Mouse (Mus musculus) gastrocnemius, adult 2 months (tissue): Measurements from ENCODE around the gene Zfp579. TPM values are rescaled to one million over a fixed set of nuclear protein-coding genes. Genes with fewer than 3 reads are reported as not detected.
A peak's percentile ranks its signal among the peaks of the same experiment; 100 is the strongest.

Experiments used
- DNase-seq: peaks from one replicate; pipeline ENCODE4 v3.0.0; 2022
- H3K27ac ChIP-seq: fragments of 200-600 bp; 2 replicates; pipeline ENCODE4 v1.8.1; 2022; ENCODE audit warnings: mild to moderate bottlenecking
- H3K4me3 ChIP-seq: fragments of 200-600 bp; 2 replicates; pipeline ENCODE4 v1.8.1; 2022; ENCODE audit warnings: mild to moderate bottlenecking, moderate library complexity
- CTCF ChIP-seq: fragments of 200-600 bp; IDR thresholded peaks from 2 replicates; pipeline ENCODE4 v1.8.1; 2022; ENCODE audit warnings: antibody characterized with exemption, mild to moderate bottlenecking, moderate library complexity
- intact Hi-C: fragments of 180-260 bp; cut with DNase I; formaldehyde crosslinking; loops from one replicate; pipeline ENCODE4 v1.15.1; 2025
- total RNA-seq, 2 experiments: library from RNA; stranded (reverse); gene quantifications; 2 replicates each; pipeline ENCODE4 v1.2.3; 2021

Gene Zfp579
- total RNA-seq, 2 experiments from 2014 or later: 8.8 to 9.5 TPM

GRCm38 (mm10) chr7:4971710-4972109 is 24.2 kb downstream of the Zfp579 start:
- peak; percentile 40 for DNase-seq
- intact Hi-C loops: no loop called here
- peak overlapping the region; percentile 86 for H3K27ac ChIP-seq
- TF ChIP-seq CTCF: no peak
- no peak overlapping the region for H3K4me3 ChIP-seq

GRCm38 (mm10) chr7:4971068-4971467 is 24.9 kb downstream of the Zfp579 start, which contains the start of gene Sbk3:
Gene Sbk3, minus strand, starts transcription at chr7:4971168.
- DNase-seq: no peak
- TF ChIP-seq CTCF: no peak
- peak within 1 kb of the TSS; percentile 86 for H3K27ac ChIP-seq

DNA sequence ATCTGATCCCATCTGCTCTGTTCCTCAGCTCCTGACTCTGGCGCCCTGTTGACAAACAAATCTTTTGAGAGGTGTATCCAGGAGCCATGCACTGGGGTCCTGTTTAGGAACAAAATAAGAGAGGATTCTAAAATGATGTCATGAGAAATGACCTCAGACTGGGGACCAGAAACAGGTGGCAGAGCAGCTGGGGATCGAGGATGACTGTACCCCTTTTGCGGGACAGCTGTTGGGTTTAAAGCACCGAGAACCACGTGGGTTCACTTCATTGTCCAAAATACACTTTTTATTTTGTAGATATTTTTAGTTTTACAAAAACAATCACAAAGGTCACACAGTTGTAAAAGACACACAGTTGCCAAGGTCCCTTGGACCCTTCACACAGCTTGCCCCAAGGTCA is 31.0 kb downstream of the Zfp579 start:
- Histone ChIP-seq H3K27ac (no peak overlapping the region), H3K4me3 (no peak overlapping the region)
- TF ChIP-seq CTCF: no peak
- intact Hi-C loops: loop anchor here (1.0 kb wide), 1 partner anchor 23 kb away; no protein-coding TSS in a partner anchor
- no peak for DNase-seq

More at GRCm38 (mm10) chr7:4971068-4971467, 24.9 kb downstream of the Zfp579 start, which contains the start of gene Sbk3:
- intact Hi-C loops: no loop called here
- no peak within 1 kb of the TSS for H3K4me3 ChIP-seq

GRCm38 (mm10) chr7:4964272-4964671 is 31.7 kb downstream of the Zfp579 start, which contains the start of gene Sbk2:
Gene Sbk2, minus strand, starts transcription at chr7:4964406.
- H3K27ac ChIP-seq: peak within 1 kb of the TSS; percentile 86
- peak; percentile 95 for TF ChIP-seq CTCF
- peak; percentile 93 for DNase-seq
- intact Hi-C loops: loop anchor here (1.0 kb wide), 1 partner anchor 22 kb away; no protein-coding TSS in a partner anchor
- H3K4me3 ChIP-seq: peak within 1 kb of the TSS; percentile 61

- DNase-seq: peak; percentile 32
- intact Hi-C loops: no loop called here
- peak overlapping the region; percentile 61 for H3K4me3 ChIP-seq
- TF ChIP-seq CTCF: 0 out of 2 replicates have a peak, but pooled peaks have one; percentile 18
- H3K27ac ChIP-seq: peak overlapping the region; percentile 86
Observed at GRCm38 (mm10) chr7:4963527-4963926, 32.4 kb downstream of the Zfp579 start.

- H3K4me3 ChIP-seq: no peak overlapping the region
- DNase-seq: no peak
- intact Hi-C loops: no loop called here
- no peak for TF ChIP-seq CTCF
- H3K27ac ChIP-seq: 0 out of 2 replicates have a peak overlapping the region, but pooled peaks have one; percentile 2
Observed at GRCm38 (mm10) chr7:4957361-4957760, 38.6 kb downstream of the Zfp579 start.

GRCm38 (mm10) chr7:4953815-4954445 is 42.0 kb downstream of the Zfp579 start:
- no peak for TF ChIP-seq CTCF
- H3K27ac ChIP-seq: peak overlapping the region; percentile 81
- intact Hi-C loops: no loop called here

GRCm38 (mm10) chr7:4950561-4951342 is 45.2 kb downstream of the Zfp579 start:
- Histone ChIP-seq H3K27ac (no peak overlapping the region), H3K4me3 (no peak overlapping the region)
- intact Hi-C loops: no loop called here
- no peak for TF ChIP-seq CTCF
- peak; percentile 57 for DNase-seq

More at GRCm38 (mm10) chr7:4953815-4954445, 42.0 kb downstream of the Zfp579 start:
- peak; percentile 62 for DNase-seq
- no peak overlapping the region for H3K4me3 ChIP-seq

DNA sequence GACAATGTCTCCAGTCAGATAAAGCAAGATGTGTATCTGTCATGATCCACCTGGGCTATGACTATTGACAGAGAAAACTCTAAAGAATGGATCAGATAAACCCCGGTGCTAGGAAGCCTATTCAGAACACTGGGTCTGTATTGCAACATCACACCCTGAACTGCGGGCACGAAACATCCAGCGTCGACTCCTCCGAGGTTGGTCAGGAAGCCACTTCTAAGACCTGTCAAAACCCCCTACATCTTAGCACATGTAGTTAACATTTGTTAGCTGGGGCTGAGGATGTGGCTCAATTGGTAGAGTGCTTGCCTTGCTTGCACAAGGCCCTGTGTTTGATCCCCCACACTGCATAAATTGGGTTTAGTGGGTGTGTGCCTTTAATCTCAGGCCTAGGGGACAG is 47.6 kb downstream of the Zfp579 start:
- intact Hi-C loops: no loop called here
- H3K27ac ChIP-seq: peak overlapping the region; percentile 43; the same call in 1 of the 2 replicates
- H3K4me3 ChIP-seq: no peak overlapping the region
- DNase-seq: no peak
- TF ChIP-seq CTCF: no peak

DNA sequence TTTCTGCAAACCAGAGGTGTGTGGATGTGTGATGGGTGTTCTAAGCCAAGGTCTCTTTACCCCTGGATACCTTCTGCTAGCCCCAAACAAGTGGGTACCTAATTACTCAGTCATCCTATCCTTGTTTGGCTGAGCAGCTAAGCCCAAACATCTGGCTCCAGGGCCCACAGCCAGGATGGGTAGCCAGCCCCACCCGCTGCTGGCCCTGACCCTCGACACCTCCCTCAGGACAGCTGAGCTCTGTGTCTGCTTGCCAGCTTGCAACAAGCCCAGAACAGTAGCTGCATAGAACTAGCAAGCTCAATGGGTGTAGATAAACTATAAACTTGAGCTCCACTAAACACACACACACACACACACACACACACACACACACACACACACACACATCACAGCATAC is 48.1 kb downstream of the Zfp579 start:
- H3K4me3 ChIP-seq: no peak overlapping the region
- intact Hi-C loops: no loop called here
- peak overlapping the region; percentile 64 for H3K27ac ChIP-seq
- DNase-seq: peak; percentile 92
- TF ChIP-seq CTCF: no peak

DNA sequence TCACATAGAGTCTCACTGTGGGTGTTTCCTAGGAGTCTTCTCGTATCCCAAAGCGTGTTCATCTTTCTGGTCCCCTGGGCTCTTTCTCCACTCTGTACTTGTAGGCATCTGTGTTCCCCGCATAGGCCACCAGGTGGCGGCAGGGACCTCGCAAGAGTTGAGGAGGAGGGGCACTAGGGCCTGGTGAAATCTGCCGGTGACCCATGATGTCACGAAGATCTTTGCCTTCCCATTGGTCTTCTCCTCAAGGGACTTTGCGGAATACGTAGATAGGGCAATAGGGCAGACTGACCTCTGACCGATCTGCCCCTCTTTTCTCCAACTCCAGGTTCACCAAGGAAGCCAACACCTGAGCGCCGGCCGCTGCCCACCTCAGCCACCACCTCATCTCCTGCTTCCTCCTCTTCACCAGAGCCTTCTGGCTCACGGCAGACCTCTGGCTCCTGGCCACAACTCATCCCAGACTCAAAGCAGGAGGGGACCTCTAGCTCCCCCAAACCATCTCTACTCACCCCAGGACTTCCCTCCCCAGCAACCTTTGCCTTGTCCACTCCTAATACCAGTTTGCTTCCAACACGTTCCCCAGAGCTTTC is 52.6 kb downstream of the Zfp579 start:
- intact Hi-C loops: loop anchor here (2.0 to 5.0 kb wide), 4 partner anchors 103 to 387 kb away; partner anchors contain the start of gene Ube2s
- no peak; the same call in none of the 2 replicates for TF ChIP-seq CTCF
- H3K4me3 ChIP-seq: peak overlapping the region; percentile 68

DNA sequence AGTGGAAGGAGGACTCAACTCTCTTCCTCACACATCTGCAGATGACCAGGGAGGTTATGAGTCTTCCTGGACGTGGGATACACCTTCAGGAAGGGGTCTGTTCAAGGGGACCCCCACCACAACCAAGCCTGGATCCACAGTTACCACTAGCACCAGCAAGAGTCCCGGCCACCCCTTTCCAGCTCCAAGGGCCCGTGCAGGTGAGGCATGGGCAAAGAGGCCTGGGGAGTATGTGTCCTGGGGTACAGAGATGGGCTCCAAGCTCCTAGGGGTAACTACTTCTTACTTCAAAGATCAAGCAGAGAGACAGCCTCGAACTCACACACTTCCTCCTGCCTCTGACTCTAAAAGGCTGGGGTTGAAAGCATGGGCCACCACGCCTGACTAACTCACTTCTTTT is 53.3 kb downstream of the Zfp579 start:
- Histone ChIP-seq H3K4me3 (no peak overlapping the region), H3K27ac (no peak overlapping the region)
- DNase-seq: no peak
- no peak for TF ChIP-seq CTCF
- intact Hi-C loops: loop anchor here (1.0 to 5.0 kb wide), 5 partner anchors 22 to 386 kb away; partner anchors contain the start of genes Sbk2 and Ube2s

More for the DNA sequence above, 52.6 kb downstream of the Zfp579 start:
- H3K27ac ChIP-seq: peak overlapping the region; percentile 87
- DNase-seq: peak; percentile 94
